Mouse (Mus musculus): ENCODE data around the gene Ugt1a8.

Gene Ugt1a8

DNA sequence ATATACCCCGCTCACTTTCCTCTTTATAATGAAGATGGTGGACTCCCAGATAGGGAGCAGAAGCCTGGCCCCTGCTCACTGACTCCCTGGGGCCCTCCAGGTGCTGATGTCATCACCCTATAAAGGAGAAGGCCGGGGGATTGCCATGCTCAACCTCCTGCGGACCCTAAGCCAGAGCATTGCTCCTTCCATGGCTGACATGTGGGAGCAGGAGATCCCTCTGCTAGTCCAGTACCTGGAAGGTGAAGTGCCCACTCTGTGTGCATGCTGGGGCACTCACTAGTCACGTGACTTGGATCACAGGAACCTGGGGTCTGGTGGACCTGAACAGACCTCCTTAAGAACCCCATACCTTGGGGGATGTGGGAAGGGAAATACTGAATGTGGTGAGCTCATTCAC lies 153.0 kb downstream of the Ugt1a8 start:
- DNase-seq = no peak

GRCm38 (mm10) chr1:88243861-88244260 lies 156.2 kb downstream of the Ugt1a8 start:
- DNase-seq = no peak

- no peak for DNase-seq
Measured at GRCm38 (mm10) chr1:88245881-88246280, 158.3 kb downstream of the Ugt1a8 start.

DNA sequence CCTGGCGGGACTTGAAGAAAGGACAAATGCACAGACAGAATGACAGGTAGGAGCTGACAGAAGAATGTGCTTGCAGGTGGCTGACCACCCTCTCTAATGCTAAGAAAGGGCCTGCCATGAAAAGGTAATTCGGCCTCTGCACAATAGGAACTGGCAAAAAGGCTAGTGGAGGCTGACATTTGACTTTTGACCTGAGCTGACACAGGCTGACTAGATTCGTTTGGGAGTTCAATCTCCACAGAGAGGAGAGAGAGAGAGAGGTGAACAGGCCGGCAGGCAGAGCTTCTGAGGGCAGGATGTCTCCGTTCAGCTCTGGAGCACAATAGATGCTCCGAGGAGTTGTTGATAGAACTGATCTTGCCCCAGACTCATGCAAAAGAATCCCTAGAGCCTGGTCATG lies 158.8 kb downstream of the Ugt1a8 start:
- no peak for DNase-seq

DNA sequence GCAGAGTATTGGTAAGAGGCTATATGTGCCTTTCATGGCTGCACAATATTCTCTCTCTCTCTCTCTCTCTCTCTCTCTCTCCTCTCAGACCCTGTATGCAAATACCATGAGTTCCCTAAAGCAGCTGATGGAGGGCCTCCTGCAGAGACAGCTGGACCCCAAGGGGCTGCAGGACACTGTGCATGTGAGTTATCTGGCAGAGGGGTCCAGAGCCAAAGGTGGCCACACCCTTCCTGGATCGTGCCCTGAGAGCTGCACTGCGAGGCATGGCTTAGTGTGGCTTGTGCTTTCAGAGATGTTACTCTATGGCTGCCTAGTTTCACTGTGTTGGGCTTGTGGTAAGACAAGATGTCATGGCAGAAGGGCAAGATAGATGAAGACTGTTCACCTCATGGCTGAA lies 160.0 kb downstream of the Ugt1a8 start:
- no peak for DNase-seq

DNA sequence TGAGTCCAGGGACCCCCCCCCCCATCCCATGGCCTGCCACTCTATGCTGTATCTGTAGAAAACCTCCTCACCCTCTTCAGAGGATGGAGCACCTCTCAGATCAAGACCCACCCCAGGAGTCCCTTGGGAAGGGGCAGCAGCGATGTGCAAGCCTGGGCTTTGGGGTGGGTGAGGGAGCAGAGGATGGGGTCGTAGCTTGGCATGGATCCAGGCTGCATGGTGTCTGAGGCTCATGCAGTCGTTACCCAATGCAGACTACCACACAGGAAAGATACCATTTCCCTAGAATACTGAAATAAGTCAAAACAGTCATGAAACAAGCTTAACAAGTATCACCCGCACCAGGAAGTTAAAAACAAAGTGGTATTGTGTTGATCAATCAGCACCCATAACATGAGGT lies 161.0 kb downstream of the Ugt1a8 start:
- no peak for DNase-seq

DNA sequence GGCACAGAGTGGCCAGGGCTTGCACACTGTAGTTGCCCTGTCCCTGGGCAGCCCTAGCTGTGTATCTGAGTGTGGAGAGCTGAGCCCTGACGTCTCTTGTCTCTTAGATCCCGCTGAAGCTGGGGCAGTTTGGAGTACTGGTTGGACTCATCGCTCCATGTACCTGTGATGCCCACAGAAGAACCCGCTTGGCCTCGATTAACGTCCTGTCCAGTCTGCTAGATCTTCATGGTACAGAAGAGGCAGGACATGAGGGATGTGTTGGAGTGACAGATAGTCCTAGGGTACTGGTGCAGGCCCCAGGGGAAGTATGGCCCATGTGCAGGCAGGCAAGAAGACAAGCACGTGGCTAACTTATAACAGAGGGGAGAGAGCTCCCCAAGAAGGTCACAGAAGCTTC lies 162.0 kb downstream of the Ugt1a8 start:
- DNase-seq = no peak

- DNase-seq = no peak
Measured at GRCm38 (mm10) chr1:88250023-88250422, 162.4 kb downstream of the Ugt1a8 start.

DNA sequence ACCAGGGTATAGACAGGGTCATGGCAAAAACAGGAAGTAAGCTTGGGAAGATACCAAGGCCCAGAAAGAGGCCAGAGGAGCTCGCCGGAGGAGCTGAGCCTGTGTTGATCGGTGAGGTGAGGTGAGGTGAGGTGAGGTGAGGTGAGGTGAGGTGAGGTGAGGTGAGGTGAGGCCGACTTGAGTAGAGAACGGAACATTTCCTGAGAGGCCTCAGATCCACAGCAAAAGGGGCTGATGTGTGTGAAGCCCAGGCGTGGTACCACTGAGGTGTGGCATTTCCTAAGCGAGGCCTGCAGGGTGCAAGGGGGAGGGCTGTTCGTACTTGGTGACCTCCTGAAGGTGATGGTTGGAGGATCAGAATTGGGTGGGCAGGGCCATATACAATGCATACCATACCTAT lies 165.5 kb downstream of the Ugt1a8 start:
- no peak for DNase-seq

DNA sequence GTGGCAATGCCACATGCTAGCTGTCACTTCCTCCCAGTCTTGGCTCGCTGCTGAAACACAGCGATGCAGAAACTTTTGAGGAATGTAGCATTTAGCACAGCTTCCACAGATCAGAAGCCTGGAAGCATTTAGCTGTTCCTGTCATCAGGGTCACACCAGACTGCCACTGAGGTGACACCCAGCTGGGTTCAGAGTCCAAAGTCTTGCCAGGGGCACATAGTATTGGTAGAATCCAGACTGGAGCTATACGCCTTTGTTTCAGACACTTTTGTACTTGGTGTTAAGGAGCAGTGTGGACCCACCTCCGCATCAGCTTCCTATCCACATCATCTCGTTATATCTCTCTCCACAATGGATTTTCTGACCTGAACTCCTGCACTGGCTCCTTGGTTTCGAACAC lies 165.9 kb downstream of the Ugt1a8 start:
- no peak for DNase-seq

GRCm38 (mm10) chr1:88254793-88255465 lies 167.3 kb downstream of the Ugt1a8 start:
- no peak for DNase-seq

GRCm38 (mm10) chr1:88255466-88255857 lies 167.8 kb downstream of the Ugt1a8 start:
- no peak for DNase-seq

DNA sequence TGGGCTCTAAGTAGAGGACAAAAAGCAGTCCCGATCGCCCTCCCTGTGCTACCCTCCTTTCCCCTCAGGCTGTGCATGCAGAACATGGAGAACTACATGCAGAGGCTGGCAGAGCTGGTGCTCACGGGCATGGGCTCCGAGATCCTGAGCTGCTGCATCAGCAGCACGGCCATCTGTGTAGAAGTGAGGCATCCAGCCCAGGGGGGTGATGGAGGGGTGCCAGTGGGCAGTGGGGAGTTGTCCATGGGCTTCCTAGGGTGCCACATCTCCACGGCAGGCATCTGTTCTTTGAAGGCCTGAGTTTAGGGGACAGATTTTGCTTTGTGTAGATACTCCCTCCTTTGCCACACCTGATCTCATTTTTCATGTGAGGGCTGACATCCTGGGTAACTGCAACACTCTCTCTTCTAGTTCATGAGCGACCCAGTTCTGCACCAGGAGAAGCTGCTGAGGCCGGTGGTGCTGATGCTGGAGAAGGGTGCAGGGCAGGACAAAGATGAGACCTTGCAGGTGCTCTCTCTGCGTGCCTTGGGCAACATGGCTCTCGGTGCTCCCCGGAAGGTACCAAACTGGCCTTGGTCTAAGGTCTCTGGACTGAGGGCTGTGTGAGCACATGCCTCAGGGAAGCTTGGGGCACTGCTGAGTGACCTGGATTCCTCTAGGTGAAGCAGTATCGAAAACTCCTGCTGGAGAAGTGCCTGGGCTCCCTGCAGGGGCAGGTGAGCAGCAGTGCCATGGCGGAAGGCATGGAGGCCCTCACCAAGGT lies 168.6 kb downstream of the Ugt1a8 start:
- DNase-seq = no peak

DNA sequence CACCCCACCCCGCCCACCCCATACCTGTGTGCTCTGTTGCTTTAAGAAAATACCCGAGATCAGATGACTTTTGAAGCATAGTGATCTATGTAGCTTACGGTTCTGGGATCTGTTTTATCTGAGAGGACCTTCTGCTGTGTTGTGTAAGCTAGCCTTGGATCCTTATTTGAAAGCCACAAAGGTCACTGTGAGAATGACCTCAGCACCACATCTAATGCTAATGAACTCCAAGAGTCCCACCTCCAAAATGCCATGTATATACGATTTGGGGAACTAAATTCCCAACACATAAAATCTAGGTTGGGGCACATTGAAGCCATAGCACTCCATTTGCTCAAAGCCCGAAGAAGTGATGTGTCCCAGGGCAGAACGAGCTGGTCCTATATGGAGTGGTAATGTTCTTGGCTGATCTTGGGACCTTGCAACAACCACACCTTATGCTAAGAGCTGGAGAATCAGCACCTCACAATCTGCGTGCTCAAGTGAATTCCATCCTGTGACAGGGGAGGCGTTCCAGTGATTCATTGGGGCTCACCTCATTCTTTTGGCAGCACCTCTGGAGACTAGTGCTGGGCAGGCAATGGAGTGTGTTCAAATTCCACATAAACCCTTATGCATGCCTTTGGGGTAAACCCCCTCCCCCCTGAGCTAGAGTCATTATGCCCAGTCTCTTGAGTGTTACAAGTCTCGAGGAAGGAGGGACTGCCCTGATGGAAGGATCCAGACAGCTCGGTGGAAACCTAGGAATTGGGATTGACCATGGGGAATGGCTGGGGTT lies 169.5 kb downstream of the Ugt1a8 start:
- DNase-seq = no peak

- no peak for DNase-seq
Measured at GRCm38 (mm10) chr1:88257681-88258080, 170.1 kb downstream of the Ugt1a8 start.

DNA sequence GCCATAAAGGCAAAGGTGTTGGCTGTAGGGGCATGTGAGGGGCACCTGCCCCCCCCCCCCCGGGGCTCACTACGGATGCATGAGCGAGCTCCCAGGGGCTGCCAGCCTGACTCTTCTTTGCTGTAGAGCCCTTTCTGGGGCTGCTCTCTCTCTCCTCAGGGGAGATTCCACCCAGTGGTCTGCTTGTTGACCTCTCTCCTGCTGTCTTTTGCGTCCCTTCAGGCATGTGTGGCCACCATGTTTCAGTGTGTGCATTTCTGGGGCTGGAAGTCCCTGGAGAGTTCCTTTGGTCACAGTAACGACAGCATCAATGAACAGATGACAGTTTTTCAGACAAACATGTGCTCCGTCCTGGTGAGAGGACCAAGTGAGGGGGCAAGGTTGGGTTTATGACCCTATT lies 170.7 kb downstream of the Ugt1a8 start:
- DNase-seq = no peak

DNA sequence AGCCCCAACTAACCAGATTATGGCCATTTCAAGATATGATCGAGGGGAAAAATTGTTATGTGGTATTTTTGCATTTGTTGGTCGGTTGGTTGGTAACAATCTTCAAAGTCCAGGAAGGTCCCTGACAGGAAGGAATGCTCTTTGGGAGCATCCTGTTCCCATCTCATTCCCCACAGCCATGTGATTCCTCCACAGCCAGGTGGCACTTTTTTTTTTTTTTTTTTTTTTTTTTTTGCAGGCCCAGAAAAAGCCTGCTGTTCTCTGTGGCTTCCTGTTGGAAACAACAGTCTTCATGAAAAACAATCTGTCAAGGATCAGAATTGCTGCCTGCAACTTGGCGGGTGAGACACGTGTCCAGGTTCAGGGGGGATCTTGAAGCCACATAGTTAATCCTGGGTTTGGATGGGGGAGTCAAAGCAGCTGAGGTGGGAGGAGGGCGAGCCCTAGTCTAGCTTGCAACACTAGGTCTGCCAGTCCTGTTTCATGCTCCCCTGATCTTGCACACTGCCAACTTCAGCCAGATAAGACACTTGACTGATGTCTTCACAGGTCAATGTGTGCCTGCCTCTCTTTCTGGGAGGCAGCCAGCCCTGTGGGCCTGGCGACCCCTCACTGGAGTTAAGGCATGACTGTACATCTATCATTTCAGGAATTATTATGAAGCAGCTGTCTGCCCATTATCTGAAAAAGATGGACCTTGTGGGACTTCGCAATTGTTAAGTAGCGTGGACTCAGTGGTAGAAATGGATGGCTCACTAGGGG lies 171.4 kb downstream of the Ugt1a8 start:
- DNase-seq = peak; percentile 49

DNA sequence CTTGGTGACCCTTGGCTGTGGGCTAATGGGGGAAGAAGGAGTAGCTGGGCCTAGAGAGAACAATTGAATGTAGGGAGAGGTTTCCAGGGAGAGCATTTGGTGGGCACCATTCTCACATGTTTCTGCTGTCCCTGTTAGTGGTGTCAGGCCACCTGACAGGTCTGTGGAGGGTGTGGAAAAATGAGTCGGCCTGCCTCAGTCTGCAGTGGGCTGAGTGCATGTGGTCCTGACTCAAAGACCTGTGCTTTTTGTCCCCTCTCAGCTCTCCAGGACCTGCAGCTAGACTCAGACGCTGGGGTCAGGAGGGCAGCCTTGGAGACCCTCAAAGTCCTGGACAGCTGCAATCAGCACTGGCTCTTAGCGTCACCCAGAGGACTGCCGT lies 172.0 kb downstream of the Ugt1a8 start:
- DNase-seq = peak; percentile 46

GRCm38 (mm10) chr1:88260114-88260513 lies 172.5 kb downstream of the Ugt1a8 start:
- DNase-seq = no peak

GRCm38 (mm10) chr1:88260604-88261377 lies 173.2 kb downstream of the Ugt1a8 start:
- DNase-seq = no peak

DNA sequence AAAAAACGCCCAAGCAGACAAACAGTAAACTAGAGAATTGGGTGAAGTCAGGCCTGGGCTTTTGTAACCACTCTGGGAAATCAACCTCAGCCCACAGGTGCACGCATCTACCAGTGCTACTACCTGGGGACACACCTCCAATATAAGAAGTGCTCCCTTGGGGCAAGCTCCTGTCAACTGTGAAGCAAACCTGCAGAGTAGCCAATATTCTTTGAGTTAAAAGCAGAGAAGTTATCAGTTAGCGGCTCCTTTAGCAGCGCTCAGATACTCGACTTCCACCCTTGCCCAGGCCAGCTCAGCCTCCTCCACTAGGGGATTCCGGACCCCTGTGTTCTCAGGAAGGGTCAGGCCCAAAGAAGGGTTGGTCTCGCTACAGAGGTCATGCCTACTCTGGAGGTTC lies 174.1 kb downstream of the Ugt1a8 start:
- no peak for DNase-seq

GRCm38 (mm10) chr1:88262255-88262654 lies 174.6 kb downstream of the Ugt1a8 start:
- peak; percentile 67 for DNase-seq
